Mouse (Mus musculus): ENCODE results near the gene Tmem235.

Gene Tmem235

DNA sequence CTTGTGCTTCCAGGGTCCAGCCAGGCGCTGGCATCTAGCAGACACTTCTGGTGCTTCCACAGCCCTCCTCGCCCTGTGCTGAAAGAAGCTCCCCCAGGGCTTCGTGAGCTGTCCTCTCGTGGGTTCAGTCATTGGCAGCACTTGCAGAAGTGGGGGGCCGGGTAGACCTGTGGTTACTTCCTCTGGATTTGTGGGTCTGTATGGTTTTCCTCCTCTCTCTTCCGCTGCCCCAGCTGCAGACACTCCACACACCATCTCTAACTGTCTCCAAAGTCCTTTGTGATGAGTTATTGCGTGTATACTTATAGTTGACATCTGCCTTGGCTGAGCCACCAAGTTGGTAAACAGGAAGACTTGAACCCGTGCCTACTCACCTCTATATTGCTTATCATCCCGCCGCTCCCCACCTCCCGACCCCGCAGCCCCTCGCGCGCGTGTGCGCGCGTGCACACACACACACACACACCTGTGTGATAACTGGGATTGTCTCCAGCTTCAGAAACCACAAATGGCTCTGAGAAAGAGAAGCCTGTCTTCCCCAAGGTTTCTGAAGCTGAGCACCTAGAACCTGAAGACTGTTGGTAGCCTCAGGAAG is 31.1 kb downstream of the Tmem235 start:
- DNase-seq (ENCODE audit: low spot score) = no peak

DNA sequence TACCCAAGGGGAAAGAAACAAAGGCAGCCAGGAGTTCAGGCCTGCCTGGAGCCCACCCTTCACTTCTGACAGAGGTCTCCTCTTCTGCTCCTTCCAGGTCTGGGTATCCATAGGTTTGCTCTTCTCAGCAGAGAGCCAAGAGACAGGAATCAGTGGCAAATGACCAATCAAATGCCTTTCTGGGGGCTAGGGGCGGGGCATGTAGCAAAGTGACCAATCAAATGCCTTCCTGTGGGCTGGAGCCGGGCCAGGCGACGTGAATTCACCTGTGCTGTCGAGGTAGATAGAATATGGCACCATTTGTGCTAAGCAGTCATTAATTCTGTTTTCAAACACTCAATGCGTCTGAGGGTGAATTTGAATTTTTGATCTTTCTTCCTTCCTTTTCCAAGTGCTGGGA is 31.6 kb downstream of the Tmem235 start:
- no peak for DNase-seq (ENCODE audit: low spot score)

DNA sequence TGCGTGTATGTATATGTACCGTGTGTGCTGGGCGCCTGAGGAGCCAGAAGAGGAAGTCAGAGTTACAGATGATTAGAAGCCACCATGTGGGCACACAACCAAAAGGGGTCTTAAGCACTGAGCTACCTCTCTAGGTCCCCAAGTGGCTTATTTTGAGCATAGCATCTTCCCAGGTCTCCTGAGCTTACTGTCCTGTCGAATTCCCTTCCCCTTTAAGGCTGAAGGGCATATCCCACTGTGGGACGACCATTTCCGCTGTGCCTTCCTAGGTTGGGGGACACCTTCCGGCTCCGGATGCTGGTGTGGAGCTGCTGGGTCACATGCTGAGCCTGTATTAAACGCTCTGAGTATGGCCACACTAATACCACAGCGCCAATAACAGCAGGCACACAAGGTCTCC is 34.1 kb downstream of the Tmem235 start:
- DNase-seq (ENCODE audit: low spot score) = no peak

DNA sequence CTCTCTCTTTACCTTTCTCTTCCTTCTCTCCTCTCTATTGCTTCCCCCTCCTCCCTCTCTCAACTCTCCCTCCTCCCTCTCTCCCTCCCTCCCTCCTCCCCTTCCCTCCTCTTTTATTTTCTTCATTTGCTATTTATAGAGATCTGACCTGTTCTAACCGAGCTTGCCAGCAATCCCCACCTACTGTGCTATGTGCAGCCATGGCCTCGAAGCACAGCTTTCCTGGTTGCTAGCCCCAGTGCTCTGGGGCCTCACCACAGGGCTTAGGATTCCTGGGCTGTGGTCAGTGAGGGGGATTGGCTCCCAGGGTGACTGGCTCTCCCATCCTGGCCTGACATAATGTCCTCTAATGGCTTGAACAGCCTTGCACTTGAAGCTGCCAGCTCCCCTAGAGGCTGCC is 36.0 kb downstream of the Tmem235 start:
- DNase-seq (ENCODE audit: low spot score) = no peak

DNA sequence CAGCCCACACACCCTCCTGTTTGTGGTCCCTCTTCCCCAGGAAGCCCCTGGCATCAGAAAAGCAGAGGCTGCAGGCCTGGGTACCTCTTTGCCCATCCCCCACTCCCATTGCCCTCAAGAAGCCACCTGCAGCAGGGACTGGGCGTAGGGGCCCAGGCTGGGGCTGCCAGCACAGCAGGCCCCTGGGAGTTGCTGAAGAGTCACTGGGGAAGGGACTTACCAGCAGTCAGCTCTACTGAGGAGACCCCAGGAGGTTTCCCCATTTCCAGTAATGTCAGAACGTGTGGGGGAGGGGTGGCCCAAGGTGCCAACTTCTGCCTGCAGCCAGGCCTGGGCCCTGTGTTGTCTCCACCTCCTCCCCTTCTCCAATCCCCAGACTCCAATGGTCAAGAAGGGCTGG is 41.7 kb downstream of the Tmem235 start:
- no peak for DNase-seq (ENCODE audit: low spot score)

DNA sequence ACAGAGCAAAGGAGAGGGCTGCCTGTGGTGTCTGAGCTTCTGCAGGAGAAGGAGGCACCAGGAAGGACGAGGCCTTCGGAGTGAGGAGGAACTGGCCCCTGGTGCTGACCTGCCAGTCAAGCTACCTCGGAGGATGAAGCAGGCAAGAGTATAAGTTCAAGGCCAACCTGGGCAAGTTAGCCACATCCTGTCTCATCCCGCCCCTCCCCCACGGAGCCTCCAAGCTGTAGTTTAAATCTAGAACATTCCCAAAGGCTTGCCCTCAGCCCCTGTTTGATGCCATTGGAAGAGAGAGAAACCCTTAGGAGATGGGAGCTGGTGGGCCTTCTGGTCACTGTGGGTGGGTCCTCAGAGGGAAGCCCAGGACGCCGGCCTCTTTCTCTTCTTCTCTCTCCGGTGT is 43.9 kb downstream of the Tmem235 start:
- DNase-seq (ENCODE audit: low spot score) = no peak

DNA sequence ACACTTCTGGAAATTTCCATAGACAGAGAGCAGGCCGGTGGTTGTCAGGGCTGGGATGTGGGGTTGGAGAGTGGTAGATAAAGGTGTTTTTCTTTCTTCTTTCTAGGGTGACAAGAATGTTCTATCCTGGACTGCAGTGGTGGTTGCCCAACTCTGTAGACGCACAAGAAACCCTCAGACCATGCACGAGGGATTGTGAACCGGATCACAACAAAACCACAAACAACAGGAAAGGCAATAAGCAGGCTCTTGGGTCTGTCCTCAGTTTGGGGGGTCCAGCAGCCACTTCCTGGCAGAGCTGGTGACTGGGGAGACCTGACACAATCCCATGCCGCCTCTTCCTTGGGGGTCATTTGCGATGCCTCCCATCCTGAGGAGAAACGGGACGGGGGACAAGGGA is 48.8 kb downstream of the Tmem235 start:
- DNase-seq (ENCODE audit: low spot score) = no peak

DNA sequence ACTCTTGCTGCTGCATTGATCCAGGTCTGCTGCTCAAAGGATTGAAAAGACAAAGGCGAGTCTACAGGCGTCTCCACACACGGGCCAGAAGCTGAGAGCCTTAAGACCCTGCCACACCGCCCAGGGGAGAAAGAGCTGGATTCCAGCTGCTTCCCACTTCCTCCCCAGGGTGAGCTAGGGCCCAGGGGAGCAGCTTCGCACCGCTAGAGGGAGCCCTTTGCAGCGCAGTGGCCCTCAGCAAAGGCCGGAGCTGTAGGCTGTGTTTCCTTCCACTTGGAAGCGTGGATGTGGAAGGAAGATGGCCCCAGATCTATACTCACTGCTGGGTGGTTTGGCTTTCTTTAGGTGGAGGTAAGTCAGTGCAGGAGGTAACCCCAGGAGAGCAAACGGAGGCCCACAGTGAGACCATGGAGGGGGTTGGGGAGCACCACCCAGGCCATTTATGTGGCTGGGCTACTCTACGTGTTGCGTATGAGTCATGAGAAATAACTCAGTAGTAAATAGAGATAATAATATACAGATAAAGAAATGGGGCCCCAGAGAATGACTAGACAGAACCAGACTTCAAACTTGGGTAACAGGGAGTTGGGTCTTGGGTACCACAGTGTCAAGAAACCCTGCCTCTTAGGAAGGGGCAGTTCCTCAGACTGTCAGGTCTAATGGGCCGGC is 52.3 kb downstream of the Tmem235 start:
- DNase-seq (ENCODE audit: low spot score) = peak; percentile 82

DNA sequence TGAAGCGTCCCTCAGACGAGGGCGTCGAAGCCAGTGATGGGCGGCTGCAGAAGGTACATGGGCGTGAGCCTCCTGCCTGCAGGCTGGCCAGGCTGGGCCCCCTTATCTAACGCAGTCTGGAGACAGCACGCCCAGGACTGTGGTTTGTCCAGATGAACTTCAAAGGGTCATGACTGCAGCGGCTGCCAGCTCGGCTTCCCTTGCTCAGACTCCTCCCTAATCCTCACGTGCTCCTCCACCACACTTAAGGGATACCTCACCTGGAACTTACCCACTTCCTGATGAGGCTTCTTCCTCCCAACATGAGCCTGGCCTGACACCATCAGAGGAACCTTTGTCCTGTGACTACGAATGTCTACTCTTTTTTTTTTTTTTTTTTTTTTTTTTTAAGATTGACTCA is 54.0 kb downstream of the Tmem235 start:
- DNase-seq (ENCODE audit: low spot score) = no peak

Data from urinary bladder, postnatal 25 days (tissue).